Mouse (Mus musculus): Measurements from ENCODE around the gene Sart1.

- TF ChIP-seq GABPA (IDR thresholded peaks at IDR 0.05; ENCODE audit: insufficient replicate concordance, low read depth, low read length), result no peak
- no peak for TF ChIP-seq ETS1 (conservative IDR thresholded peaks at IDR 0.05; ENCODE audit: low read depth, low read length)
- TF ChIP-seq JUND (conservative IDR thresholded peaks at IDR 0.05; ENCODE audit: low read depth, low read length), result no peak
- no peak for TF ChIP-seq UBTF (IDR thresholded peaks at IDR 0.05; ENCODE audit: low read depth, low read length)
- TF ChIP-seq TBP (conservative IDR thresholded peaks at IDR 0.05; ENCODE audit: low read depth, low read length), result no peak
- no peak for TF ChIP-seq MYC (IDR thresholded peaks at IDR 0.05; ENCODE audit: low read depth, low read length)
- TF ChIP-seq PAX5 (IDR thresholded peaks at IDR 0.05; ENCODE audit: low read length), result no peak
- no peak for TF ChIP-seq HCFC1 (IDR thresholded peaks at IDR 0.05; ENCODE audit: low read depth, low read length)
Measured at GRCm38 (mm10) chr19:5428083-5428482, 39.6 kb upstream of the Sart1 start.
